Mouse (Mus musculus) myocyte (in vitro differentiated cells): ENCODE data around the gene Inha. TPM values are rescaled to one million over a fixed set of nuclear protein-coding genes. Genes with fewer than 3 reads are reported as not detected.

Source experiments
- H3K27me3 ChIP-seq: one replicate; pipeline ENCODE4 v1.6.1; 2011; ENCODE audit not compliant: control insufficient read depth, insufficient read depth, insufficient read length
- H3K36me3 ChIP-seq: one replicate; pipeline ENCODE4 v1.6.1; 2011; ENCODE audit not compliant: control insufficient read depth, insufficient read depth
- H3K4me2 ChIP-seq: one replicate; pipeline ENCODE4 v1.6.1; 2011; ENCODE audit warnings: low read depth, control low read depth
- H3K4me3 ChIP-seq: one replicate; pipeline ENCODE4 v1.5.1; 2011; ENCODE audit warnings: mild to moderate bottlenecking, control low read depth, moderate library complexity
- H3K79me2 ChIP-seq: one replicate; pipeline ENCODE4 v1.6.1; 2011; ENCODE audit not compliant: control insufficient read depth, insufficient read depth
- H3ac ChIP-seq: one replicate; pipeline ENCODE4 v1.6.1; 2011; ENCODE audit not compliant: control insufficient read depth, insufficient read length
- CEBPB ChIP-seq: IDR thresholded peaks from 2 replicates; pipeline ENCODE4 v1.6.1; 2011; ENCODE audit warnings: mild to moderate bottlenecking, moderate library complexity; ENCODE audit not compliant: poor library complexity, insufficient read depth, severe bottlenecking
- E2F4 ChIP-seq: IDR thresholded peaks from one replicate; pipeline ENCODE4 v1.6.1; 2011; ENCODE audit warnings: mild to moderate bottlenecking, control low read depth, moderate library complexity; ENCODE audit not compliant: insufficient read depth
- MAX ChIP-seq: IDR thresholded peaks from one replicate; pipeline ENCODE4 v1.6.1; 2011; ENCODE audit warnings: low read depth, mild to moderate bottlenecking, control low read depth
- MYOD1 ChIP-seq, 3 experiments: IDR thresholded peaks; one replicate each; pipeline ENCODE4 v1.6.1; 2011; ENCODE audit warnings: control low read depth in 2 of 3, low read depth in 2 of 3, mild to moderate bottlenecking in 2 of 3, moderate library complexity in 1 of 3; ENCODE audit not compliant: insufficient read length in 2 of 3, control insufficient read depth in 1 of 3
- MYOG ChIP-seq, 3 experiments: IDR thresholded peaks; one replicate each; pipeline ENCODE4 v1.6.1; 2011; ENCODE audit warnings: control low read depth in 2 of 3, low read depth in 2 of 3, mild to moderate bottlenecking in 2 of 3; ENCODE audit not compliant: insufficient read length in 2 of 3, control insufficient read depth in 1 of 3, insufficient read depth in 1 of 3
- POLR2A ChIP-seq: IDR thresholded peaks from one replicate; pipeline ENCODE4 v1.6.1; 2011; ENCODE audit warnings: low read depth, mild to moderate bottlenecking, control low read depth, moderate library complexity; ENCODE audit not compliant: insufficient read length
- POLR2AphosphoS2 ChIP-seq: IDR thresholded peaks from one replicate; pipeline ENCODE4 v1.6.1; 2011; ENCODE audit warnings: low read depth, control low read depth; ENCODE audit not compliant: insufficient read length
- REST ChIP-seq: IDR thresholded peaks from one replicate; pipeline ENCODE4 v1.6.1; 2011; ENCODE audit warnings: mild to moderate bottlenecking, control low read depth, moderate library complexity; ENCODE audit not compliant: insufficient read depth, insufficient read length
- SRF ChIP-seq: IDR thresholded peaks from one replicate; pipeline ENCODE4 v1.6.1; 2011; ENCODE audit warnings: low read depth; ENCODE audit not compliant: control insufficient read depth, insufficient read length
- TCF12 ChIP-seq: IDR thresholded peaks from one replicate; pipeline ENCODE4 v1.6.1; 2011; ENCODE audit warnings: mild to moderate bottlenecking, control low read depth; ENCODE audit not compliant: poor library complexity, insufficient read depth, severe bottlenecking
- TCF3 ChIP-seq: IDR thresholded peaks from one replicate; pipeline ENCODE4 v1.6.1; 2011; ENCODE audit warnings: low read depth, control low read depth; ENCODE audit not compliant: insufficient read length
- USF1 ChIP-seq: IDR thresholded peaks from one replicate; pipeline ENCODE4 v1.6.1; 2011; ENCODE audit warnings: low read depth, mild to moderate bottlenecking, control low read depth, moderate library complexity
- polyA plus RNA-seq: library from polyadenylated mRNA; unstranded; fragments of >200 nt; fragmentation: generic; extraction: Trizol; gene quantifications from one replicate; pipeline ENCODE4 v1.2.1, GENCODE M21; 2012; ENCODE audit warnings: missing spikeins

The Inha gene
- polyA plus RNA-seq, 1 experiment: 4.7 TPM

GRCm38 (mm10) chr1:75511437-75512210 is 4.7 kb downstream of the Inha start:
- Histone ChIP-seq H3K79me2 (no peaks in the 10 kb centered on the region), H3ac (no peak overlapping the region), H3K4me2 (no peak overlapping the region), H3K36me3 (no peaks in the 10 kb centered on the region), H3K4me3 (no peak overlapping the region), H3K27me3 (peaks cover 5% of the 10 kb centered on the region)
- TF ChIP-seq POLR2AphosphoS2: no peak
- TF ChIP-seq REST: no peak
- no peak for TF ChIP-seq TCF3

- Histone ChIP-seq H3ac (no peak overlapping the region), H3K79me2 (no peaks in the 10 kb centered on the region), H3K27me3 (peaks cover 5% of the 10 kb centered on the region), H3K36me3 (no peaks in the 10 kb centered on the region), H3K4me2 (no peak overlapping the region), H3K4me3 (no peak overlapping the region)
- TF ChIP-seq REST: no peak
Observed at GRCm38 (mm10) chr1:75512550-75512949, 5.7 kb downstream of the Inha start.

GRCm38 (mm10) chr1:75516703-75517380 is 10.0 kb downstream of the Inha start:
- Histone ChIP-seq H3K27me3 (no peaks in the 10 kb centered on the region), H3K4me2 (no peak overlapping the region), H3K36me3 (no peaks in the 10 kb centered on the region), H3K79me2 (peaks cover under 1% of the 10 kb centered on the region), H3K4me3 (no peak overlapping the region), H3ac (no peak overlapping the region)
- no peak for TF ChIP-seq REST
- no peak for TF ChIP-seq MAX
- TF ChIP-seq POLR2AphosphoS2: no peak
- no peak for TF ChIP-seq MYOD1 (IDR thresholded peaks at IDR 0.05; ENCODE audit: control insufficient read depth in 1 of 3, insufficient read length in 2 of 3, low read depth in 2 of 3)
- TF ChIP-seq MYOG (IDR thresholded peaks at IDR 0.05; ENCODE audit: control insufficient read depth in 1 of 3, insufficient read depth in 1 of 3, insufficient read length in 2 of 3, low read depth in 2 of 3): no peak
- TF ChIP-seq CEBPB: no peak
- TF ChIP-seq POLR2A: no peak
- TF ChIP-seq USF1: no peak
- no peak for TF ChIP-seq SRF
- TF ChIP-seq TCF3: no peak

- Histone ChIP-seq H3K4me2 (no peak overlapping the region), H3ac (no peak overlapping the region), H3K27me3 (no peaks in the 10 kb centered on the region), H3K79me2 (peaks cover 4% of the 10 kb centered on the region), H3K36me3 (no peaks in the 10 kb centered on the region), H3K4me3 (no peak overlapping the region)
- TF ChIP-seq E2F4: no peak
- TF ChIP-seq TCF12: no peak
- TF ChIP-seq SRF: no peak
- no peak for TF ChIP-seq REST
- no peak for TF ChIP-seq CEBPB
- TF ChIP-seq POLR2AphosphoS2: no peak
- no peak for TF ChIP-seq USF1
- no peak for TF ChIP-seq MYOD1 (IDR thresholded peaks at IDR 0.05; ENCODE audit: control insufficient read depth in 1 of 3, insufficient read length in 2 of 3, low read depth in 2 of 3)
- no peak for TF ChIP-seq POLR2A
- TF ChIP-seq MYOG (IDR thresholded peaks at IDR 0.05; ENCODE audit: control insufficient read depth in 1 of 3, insufficient read depth in 1 of 3, insufficient read length in 2 of 3, low read depth in 2 of 3): no peak
- no peak for TF ChIP-seq TCF3
- no peak for TF ChIP-seq MAX
Observed at GRCm38 (mm10) chr1:75517984-75518383, 11.1 kb downstream of the Inha start.

- Histone ChIP-seq H3K79me2 (peaks cover 4% of the 10 kb centered on the region), H3K4me3 (no peak overlapping the region), H3K27me3 (no peaks in the 10 kb centered on the region), H3K36me3 (no peaks in the 10 kb centered on the region), H3K4me2 (no peak overlapping the region), H3ac (no peak overlapping the region)
- TF ChIP-seq MAX (no peak), REST (no peak), TCF12 (no peak), POLR2A (no peak), USF1 (no peak), MYOG (IDR thresholded peaks at IDR 0.05; ENCODE audit: control insufficient read depth in 1 of 3, insufficient read depth in 1 of 3, insufficient read length in 2 of 3, low read depth in 2 of 3) (no peak), POLR2AphosphoS2 (no peak), SRF (no peak), E2F4 (no peak)
Observed at GRCm38 (mm10) chr1:75518427-75518826, 11.6 kb downstream of the Inha start.
